ENCODE assay signal across 8 mouse cellular contexts in the genomic region with DNA sequence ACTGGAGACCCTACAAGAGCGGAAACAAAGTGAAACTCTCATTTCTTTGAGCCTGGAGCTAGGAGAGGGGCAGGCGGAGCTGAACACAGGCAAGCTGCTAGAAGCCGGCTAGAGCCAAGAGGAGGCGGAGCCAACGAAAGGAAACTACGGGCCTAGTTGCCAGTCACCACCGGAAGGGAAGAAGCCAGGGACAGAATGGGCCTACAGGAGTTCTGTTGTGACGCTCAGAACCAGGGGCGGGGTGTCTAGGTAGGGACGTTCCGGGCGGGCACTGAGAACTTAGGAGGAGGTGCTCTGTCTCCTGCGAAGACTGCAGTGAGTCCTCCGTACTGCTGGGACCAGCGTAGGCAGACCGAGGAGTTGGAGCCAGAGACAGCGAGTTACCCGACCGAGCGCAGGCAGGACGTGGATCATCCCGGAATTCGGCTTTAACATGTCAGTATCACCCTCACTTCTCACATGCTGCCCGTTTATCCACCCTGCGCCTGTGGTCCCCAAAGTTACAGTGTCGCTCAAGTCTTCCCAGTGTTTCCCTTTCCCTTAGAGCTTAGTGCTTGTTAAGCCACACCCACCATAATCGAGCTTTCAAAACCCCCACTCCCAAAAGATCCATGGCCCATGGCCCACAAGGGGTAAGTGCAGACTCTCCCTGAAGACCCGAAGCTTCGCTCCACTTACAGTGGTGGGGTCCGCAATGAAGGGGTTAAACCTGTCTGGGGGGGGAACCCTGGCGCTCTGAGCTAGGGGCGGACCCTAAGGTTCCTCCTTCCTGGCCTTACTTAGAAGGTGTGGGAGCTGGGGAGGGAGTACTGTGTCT. TPM values are rescaled to one million over a fixed set of nuclear protein-coding genes. Genes with fewer than 3 reads are reported as not detected.
DNase-seq lines count a peak whose midpoint lies in the region; ATAC-seq and TF ChIP-seq lines count a peak whose summit lies in the region.

Gene Hyal3 (plus strand): TSS at position 318 of the 817 bp plus-strand sequence.

- peaks cover 0 to 10% of the 10 kb centered on the region in 2 experiments; a peak in 2 of 4 replicates for H3K36me3 ChIP-seq in MEL (ENCODE audit: control insufficient read depth in 1 of 2, insufficient read depth in 2 of 2, low read length in 2 of 2)
- H3K36me3 ChIP-seq in forebrain, postnatal 0 days (ENCODE audit: insufficient read depth), result peaks cover 5% of the 10 kb centered on the region; the same call in 1 of the 2 replicates
- peaks cover 18% of the 10 kb centered on the region; the same call in 1 of the 2 replicates for H3K36me3 ChIP-seq in lung, embryonic 14.5 days (ENCODE audit: insufficient read depth)

- WGBS in forebrain, postnatal 0 days, result under 1% methylated on average over 32 of the region's 32 CpGs
- under 1% methylated on average over 32 of the region's 32 CpGs for WGBS in lung, embryonic 14.5 days
- under 1% methylated on average over 32 of the region's 32 CpGs for WGBS in olfactory bulb, adult 2 months

- no peak for TF ChIP-seq RAD21 in MEL (IDR thresholded peaks at IDR 0.05; ENCODE audit: low read depth, low read length)

- TF ChIP-seq EP300 in MEL (IDR thresholded peaks at IDR 0.05; ENCODE audit: low read depth in 1 of 2, low read length in 2 of 2), result peak in 1 of 2 experiments; percentile 40; a peak in 1 of 4 replicates

- peak within 1 kb of the TSS; percentile 78 for H3K9ac ChIP-seq in MEL (ENCODE audit: control insufficient read depth, low read depth, low read length, poor library complexity, severe bottlenecking)
- H3K9ac ChIP-seq in forebrain, postnatal 0 days, result peak within 1 kb of the TSS; percentile 68
- H3K9ac ChIP-seq in lung, embryonic 14.5 days, result peak within 1 kb of the TSS; percentile 66

- peaks cover 2 to 32% of the 10 kb centered on the region in 2 experiments; a peak in 3 of 4 replicates for H3K4me1 ChIP-seq in MEL (ENCODE audit: control insufficient read depth in 1 of 2, insufficient read depth in 2 of 2, low read length in 2 of 2)
- peaks cover 6% of the 10 kb centered on the region; the same call in 1 of the 2 replicates for H3K4me1 ChIP-seq in forebrain, postnatal 0 days (ENCODE audit: insufficient read depth)
- peaks cover 10% of the 10 kb centered on the region for H3K4me1 ChIP-seq in lung, embryonic 14.5 days (ENCODE audit: insufficient read depth)
- H3K4me1 ChIP-seq in olfactory bulb, adult 2 months (ENCODE audit: control insufficient read depth, insufficient read depth, low read length), result peaks cover 16% of the 10 kb centered on the region

- TF ChIP-seq CTCF in MEL (IDR thresholded peaks at IDR 0.05 in 2 of 3, conservative IDR thresholded peaks at IDR 0.05 in 1 of 3; ENCODE audit: control insufficient read depth in 1 of 3, insufficient read depth in 1 of 3, low read depth in 2 of 3, low read length in 3 of 3, poor library complexity in 1 of 3, severe bottlenecking in 1 of 3), result no peak
- TF ChIP-seq CTCF in forebrain, postnatal 0 days (IDR thresholded peaks at IDR 0.05; ENCODE audit: low read depth), result no peak
- no peak for TF ChIP-seq CTCF in lung, embryonic 14.5 days (IDR thresholded peaks at IDR 0.05; ENCODE audit: low read depth)
- no peak for TF ChIP-seq CTCF in olfactory bulb, adult 2 months (IDR thresholded peaks at IDR 0.05; ENCODE audit: insufficient read depth, low read depth, low read length)

- H3K9me3 ChIP-seq in MEL (replicated peaks; ENCODE audit: insufficient read depth, low read length), result no peaks in the 10 kb centered on the region
- H3K9me3 ChIP-seq in forebrain, postnatal 0 days (ENCODE audit: low read length), result no peaks in the 10 kb centered on the region
- H3K9me3 ChIP-seq in lung, embryonic 14.5 days (ENCODE audit: low read depth, low read length), result no peaks in the 10 kb centered on the region

- peak within 1 kb of the TSS; percentile 81 to 98 for H3K4me3 ChIP-seq in MEL (ENCODE audit: control insufficient read depth in 1 of 2, insufficient read depth in 1 of 2, low read depth in 2 of 2, low read length in 2 of 2)
- peak within 1 kb of the TSS; percentile 57 for H3K4me3 ChIP-seq in forebrain, postnatal 0 days (ENCODE audit: low read depth, low read length)
- H3K4me3 ChIP-seq in lung, embryonic 14.5 days (ENCODE audit: low read depth, low read length), result peak within 1 kb of the TSS; percentile 51
- H3K4me3 ChIP-seq in olfactory bulb, adult 2 months (ENCODE audit: insufficient read depth, low read depth, low read length), result peak within 1 kb of the TSS; percentile 61

- H3K27me3 ChIP-seq in MEL (ENCODE audit: control insufficient read depth in 1 of 2, insufficient read depth in 2 of 2, low read length in 2 of 2), result no peaks in the 10 kb centered on the region
- H3K27me3 ChIP-seq in forebrain, postnatal 0 days (ENCODE audit: insufficient read depth, low read length), result no peaks in the 10 kb centered on the region
- H3K27me3 ChIP-seq in lung, embryonic 14.5 days (ENCODE audit: insufficient read depth, low read length), result no peaks in the 10 kb centered on the region

- peak within 1 kb of the TSS; percentile 98 for H3K27ac ChIP-seq in MEL (ENCODE audit: control insufficient read depth, low read depth, low read length)
- peak within 1 kb of the TSS; percentile 81 for H3K27ac ChIP-seq in forebrain, postnatal 0 days (ENCODE audit: low read depth, low read length)
- H3K27ac ChIP-seq in lung, embryonic 14.5 days (ENCODE audit: low read depth), result peak within 1 kb of the TSS; percentile 93
- peak within 1 kb of the TSS; percentile 40 for H3K27ac ChIP-seq in olfactory bulb, adult 2 months (ENCODE audit: insufficient read depth, low read depth, low read length)

- peaks cover 30% of the 10 kb centered on the region for H3K79me2 ChIP-seq in MEL (ENCODE audit: control insufficient read depth, insufficient read depth, low read length, poor library complexity)

- peak within 1 kb of the TSS; percentile 83 for H3K4me2 ChIP-seq in forebrain, postnatal 0 days (ENCODE audit: low read depth)
- peak within 1 kb of the TSS; percentile 73 for H3K4me2 ChIP-seq in lung, embryonic 14.5 days

- TF ChIP-seq POLR2A in MEL (IDR thresholded peaks at IDR 0.05; ENCODE audit: control insufficient read depth in 1 of 2, insufficient read depth in 1 of 2, low read depth in 1 of 2, low read length in 2 of 2, poor library complexity in 1 of 2), result peak in 1 of 2 experiments; percentile 84; a peak in 3 of 4 replicates
- peak; percentile 68; the same call in 1 of the 2 replicates for TF ChIP-seq POLR2A in olfactory bulb, adult 2 months (IDR thresholded peaks at IDR 0.05; ENCODE audit: insufficient read depth, low read depth, low read length)

- DNase-seq in MEL (ENCODE audit: low read depth, low spot score), result peak; percentile 96
- DNase-seq in cerebellum, adult 8-10 months, result peak; percentile 87
- DNase-seq in forebrain, postnatal 0 days, result peak; percentile 92
- DNase-seq in heart, postnatal 4 days, result peak; percentile 91
- peak; percentile 87 to 91 for DNase-seq in layer of hippocampus, adult 8-10 months (ENCODE audit: low spot score in 2 of 2)
- DNase-seq in lung, embryonic 14.5 days, result peak; percentile 96
- DNase-seq in thymus, postnatal 0 days (ENCODE audit: low spot score), result peak; percentile 88

- ATAC-seq in forebrain, postnatal 0 days, result peak; percentile 91
- ATAC-seq in lung, embryonic 14.5 days (ENCODE audit: insufficient read depth), result peak; percentile 80

TF ChIP-seq in MEL, 35 proteins besides CTCF, POLR2A, EP300 and RAD21 (continues in another document):
- TF ChIP-seq UBTF (IDR thresholded peaks at IDR 0.05; ENCODE audit: borderline replicate concordance, insufficient read depth, low read depth, low read length) (0 out of 2 replicates have a peak, but pooled peaks have one; percentile 64), HCFC1 (IDR thresholded peaks at IDR 0.05; ENCODE audit: low read depth, low read length) (peak; percentile 80), POLR2AphosphoS2 (IDR thresholded peaks at IDR 0.05; ENCODE audit: low read length) (peak; percentile 64; the same call in 1 of the 2 replicates), ETS1 (IDR thresholded peaks at IDR 0.05; ENCODE audit: low read depth, low read length) (peak; percentile 46; the same call in 1 of the 2 replicates), ELF1 (IDR thresholded peaks at IDR 0.05; ENCODE audit: low read depth, low read length) (0 out of 2 replicates have a peak, but pooled peaks have one; percentile 57), POLR2AphosphoS5 (IDR thresholded peaks at IDR 0.05; ENCODE audit: borderline replicate concordance, low read depth, low read length) (peak; percentile 40; the same call in 1 of the 2 replicates), MYC (IDR thresholded peaks at IDR 0.05; ENCODE audit: low read depth, low read length) (no peak), GATA1 (IDR thresholded peaks at IDR 0.05; ENCODE audit: low read depth, low read length) (no peak), TCF12 (IDR thresholded peaks at IDR 0.05; ENCODE audit: low read depth, low read length) (peak; percentile 57), NELFE (IDR thresholded peaks at IDR 0.05; ENCODE audit: low read depth, low read length) (peak; percentile 73), ZNF384 (IDR thresholded peaks at IDR 0.05; ENCODE audit: low read depth, low read length) (no peak), SMC3 (IDR thresholded peaks at IDR 0.05; ENCODE audit: low read depth, low read length) (no peak), JUND (IDR thresholded peaks at IDR 0.05; ENCODE audit: low read depth, low read length) (no peak), ZKSCAN1 (IDR thresholded peaks at IDR 0.05; ENCODE audit: low read depth, low read length) (no peak), MAZ (IDR thresholded peaks at IDR 0.05; ENCODE audit: low read depth, low read length) (peak; percentile 95; the same call in 1 of the 2 replicates), TBP (IDR thresholded peaks at IDR 0.05; ENCODE audit: low read depth, low read length) (peak; percentile 76), MXI1 (IDR thresholded peaks at IDR 0.05; ENCODE audit: low read depth, low read length) (peak; percentile 52), KAT2A (conservative IDR thresholded peaks at IDR 0.05; ENCODE audit: low read depth, low read length) (no peak; the same call in 1 of the 2 replicates), SIN3A (IDR thresholded peaks at IDR 0.05; ENCODE audit: low read length) (peak; percentile 46)

RNA-seq across cellular contexts. Expression of gene Hyal3, which starts in this region (rescaled TPM):
- total RNA-seq in MEL (2012; rRNA removed), result 1.8 and 2.3 TPM in 2 replicates
- polyA plus RNA-seq in MEL (2012; ENCODE audit: insufficient read depth in 1 of 2, insufficient read length in 2 of 2, low read depth in 1 of 2, low replicate concordance in 2 of 2, missing spikeins in 1 of 2), result 1 to 10 TPM in 1 of 2 experiments, not detected in 1; 6.8 TPM
- total RNA-seq in forebrain, postnatal 0 days (2014; rRNA removed), result 1.00 and 2.9 TPM in 2 replicates
- 1.3 and 1.5 TPM in 2 replicates for polyA plus RNA-seq in forebrain, postnatal 0 days (2015; fragmentation: Nextera tagmentation; extraction: Ambion mirVana)
- total RNA-seq in heart, postnatal 4 days (2021), result 1 to 10 TPM in 1 of 2 experiments, under 1 TPM in 1; 0.74 to 1.1 TPM
- 1 to 10 TPM; 1.7 to 2.4 (median 1.9) TPM for total RNA-seq in layer of hippocampus, adult 8-10 months (2022)
- polyA plus RNA-seq in lung, embryonic 14.5 days (2014; fragmentation: Nextera tagmentation; extraction: Ambion mirVana), result 0.73 and 1.4 TPM in 2 replicates
- not detected in 2 replicates for polyA plus RNA-seq in olfactory bulb, adult 2 months (2012; ENCODE audit: insufficient read depth, insufficient read length, low replicate concordance, missing spikeins)
- 0.90 and 1.2 TPM in 2 replicates for polyA plus RNA-seq in thymus, postnatal 0 days (2015; fragmentation: Nextera tagmentation; extraction: Ambion mirVana)

Comparison
In these comparisons a context has a peak if more than half of its experiments do, and no peak if none do; other contexts are left out.
1. Peak in every context shown above with its lines: DNase-seq, ATAC-seq, H3K4me3 ChIP-seq and H3K27ac ChIP-seq.
2. H3K27ac ChIP-seq: peak in every context shown above with its lines; median percentile 98 in MEL; 93 in lung, embryonic 14.5 days; 81 in forebrain, postnatal 0 days; 40 in olfactory bulb, adult 2 months.